Mouse (Mus musculus): Measurements from ENCODE around the gene Nr1h3. TPM values are rescaled to one million over a fixed set of nuclear protein-coding genes. Genes with fewer than 3 reads are reported as not detected.

Nr1h3 gene
- 1.1 TPM for polyA plus RNA-seq (2014; fragmentation: Illumina TruSeq; extraction: RNeasy Lipid Tissue Mini Kit (QIAGEN cat#74804); ENCODE audit: low read depth, low replicate concordance)

DNA sequence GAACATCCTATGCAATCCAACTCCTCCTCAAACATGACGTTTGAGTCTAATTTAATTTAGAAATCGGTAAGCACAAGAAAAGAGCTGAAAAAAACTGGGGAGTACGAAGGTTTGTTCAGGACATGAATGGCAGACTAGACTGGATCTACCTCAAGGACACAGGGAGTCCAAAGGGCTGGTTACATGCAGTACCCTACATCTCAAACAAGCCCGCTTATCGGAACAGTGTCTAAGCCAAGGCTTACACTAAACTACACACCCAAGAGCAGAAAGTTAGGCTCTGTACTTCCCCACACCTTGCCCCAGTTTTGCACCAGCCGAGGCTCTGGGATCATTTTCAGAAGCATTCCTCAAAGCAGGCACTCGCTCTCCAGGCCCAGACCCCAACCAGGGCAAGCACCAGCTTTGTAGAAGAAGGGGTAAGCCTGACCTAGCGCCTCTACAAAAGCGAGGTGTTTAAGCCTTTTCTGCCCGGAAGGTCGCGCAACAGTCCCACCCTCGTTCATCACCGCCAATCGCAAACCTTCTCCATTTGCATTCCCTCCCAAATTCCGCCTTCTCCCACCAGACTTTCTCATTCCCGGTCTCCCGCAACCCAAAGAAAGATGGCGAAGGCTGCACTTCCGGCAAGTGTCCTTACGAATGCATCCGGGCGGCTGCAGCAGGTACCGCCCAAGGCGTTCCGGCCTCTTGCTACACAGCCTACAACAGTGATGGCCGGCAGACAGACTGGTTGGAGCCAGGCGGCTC is at the start of gene Nr1h3, which contains the start of gene Acp2:
TSS of gene Nr1h3 (minus strand) at position 613 of the 750 bp plus-strand sequence.
TSS of gene Acp2 (plus strand) at position 664 of the 750 bp plus-strand sequence.

DNA sequence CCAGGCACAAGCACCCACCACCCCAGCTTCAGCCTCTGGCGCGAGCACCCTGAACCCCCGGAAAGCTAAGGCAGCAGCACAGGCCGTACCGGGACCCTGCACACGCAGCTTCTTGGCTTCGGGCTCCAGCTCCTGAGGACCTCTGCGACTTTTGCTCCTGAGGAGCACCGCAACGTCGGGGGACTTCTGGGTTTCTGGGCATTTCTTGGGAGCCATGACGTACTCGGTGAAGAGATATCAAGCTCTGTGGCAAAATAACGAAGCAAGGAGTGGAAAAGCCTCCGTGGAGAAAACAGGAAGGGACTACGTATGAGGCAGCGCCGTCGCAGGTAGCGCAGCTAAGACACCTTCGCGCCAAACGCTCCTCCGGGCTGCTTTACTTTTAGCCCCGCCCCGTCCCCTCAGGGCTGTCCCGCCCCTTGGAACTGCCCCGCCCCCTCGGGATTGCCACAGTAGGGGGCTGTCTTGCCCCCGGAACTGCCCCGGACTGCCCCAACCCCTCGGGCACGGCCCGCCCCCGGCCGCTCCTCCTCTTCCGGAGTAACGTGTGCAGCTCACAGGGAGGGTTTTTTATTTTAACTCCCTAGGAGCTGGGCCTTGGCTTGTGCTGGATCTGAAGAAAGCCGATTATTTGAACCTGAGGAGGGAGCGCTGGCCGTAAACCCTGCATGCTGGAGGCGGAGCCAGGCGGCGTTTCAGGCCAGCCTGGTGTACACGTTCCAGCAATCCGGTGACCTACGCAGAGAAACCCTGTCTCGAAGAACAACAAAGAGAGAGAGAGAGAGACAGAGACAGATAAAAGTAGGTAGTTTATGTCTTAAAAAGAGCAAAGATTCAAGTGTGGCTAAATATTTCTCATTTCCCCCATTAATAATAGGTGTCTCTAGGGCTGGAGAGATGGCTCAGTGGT is 34.2 kb upstream of the Nr1h3 start, which contains the start of gene Ddb2:
TSS of gene Ddb2 (minus strand) at position 382 of the 910 bp plus-strand sequence.

DNA sequence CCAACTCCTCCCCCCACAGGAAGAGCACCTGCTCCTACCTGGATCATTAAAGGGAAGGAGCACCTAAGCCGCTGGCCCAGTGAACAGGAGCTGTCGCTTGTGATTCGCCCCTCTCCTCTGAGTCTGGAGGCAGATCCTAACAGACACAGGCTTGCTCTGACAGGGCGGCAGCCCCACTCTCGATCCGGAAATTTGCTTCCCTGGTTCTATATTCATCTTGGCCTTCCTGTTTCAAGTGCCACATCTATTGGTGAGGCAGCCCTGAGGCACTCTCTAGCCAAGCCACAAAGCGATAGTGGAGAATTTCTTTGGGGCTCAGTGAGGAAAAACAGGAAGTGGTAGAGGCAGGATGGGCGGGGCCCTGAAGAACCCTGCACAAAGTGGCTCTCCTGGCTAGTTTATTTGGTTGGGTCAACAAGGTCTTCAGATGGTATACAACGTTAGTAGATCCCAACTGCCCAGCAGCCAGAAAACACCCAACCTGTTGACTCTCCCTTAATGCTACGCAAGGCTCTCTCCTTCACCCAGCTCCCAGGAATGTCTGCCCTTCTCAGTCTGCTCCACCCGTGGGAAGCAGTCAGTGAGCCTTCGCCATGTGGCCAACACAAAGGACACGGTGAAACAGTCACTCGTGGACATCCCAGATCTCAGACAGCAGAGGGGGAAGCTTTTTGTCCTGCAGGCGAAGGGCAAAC is 18.8 kb downstream of the Nr1h3 start, which contains the start of gene Madd:
TSS of gene Madd (minus strand) at position 127 of the 695 bp plus-strand sequence.

Other genes starting within 250 kb of the Nr1h3 start
- gene Rapsn, start 167.2 kb downstream of the Nr1h3 start, polyA plus RNA-seq (2014; fragmentation: Illumina TruSeq; extraction: RNeasy Lipid Tissue Mini Kit (QIAGEN cat#74804); ENCODE audit: low read depth, low replicate concordance) = not detected
- gene Psmc3, start 148.8 kb downstream of the Nr1h3 start, polyA plus RNA-seq (2014; fragmentation: Illumina TruSeq; extraction: RNeasy Lipid Tissue Mini Kit (QIAGEN cat#74804); ENCODE audit: low read depth, low replicate concordance) = 173 TPM
- 4.7 TPM for gene Slc39a13, start 132.4 kb downstream of the Nr1h3 start, polyA plus RNA-seq (2014; fragmentation: Illumina TruSeq; extraction: RNeasy Lipid Tissue Mini Kit (QIAGEN cat#74804); ENCODE audit: low read depth, low replicate concordance)
- gene Spi1, start 120.4 kb downstream of the Nr1h3 start, polyA plus RNA-seq (2014; fragmentation: Illumina TruSeq; extraction: RNeasy Lipid Tissue Mini Kit (QIAGEN cat#74804); ENCODE audit: low read depth, low replicate concordance) = 1.9 TPM
- gene Mybpc3, start 84.7 kb downstream of the Nr1h3 start, polyA plus RNA-seq (2014; fragmentation: Illumina TruSeq; extraction: RNeasy Lipid Tissue Mini Kit (QIAGEN cat#74804); ENCODE audit: low read depth, low replicate concordance) = not detected
- gene Madd, start 19.0 kb downstream of the Nr1h3 start, polyA plus RNA-seq (2014; fragmentation: Illumina TruSeq; extraction: RNeasy Lipid Tissue Mini Kit (QIAGEN cat#74804); ENCODE audit: low read depth, low replicate concordance) = 1.9 TPM
- 30.4 TPM for gene Acp2, start 51 bp upstream of the Nr1h3 start, polyA plus RNA-seq (2014; fragmentation: Illumina TruSeq; extraction: RNeasy Lipid Tissue Mini Kit (QIAGEN cat#74804); ENCODE audit: low read depth, low replicate concordance)
- gene Ddb2, start 34.1 kb upstream of the Nr1h3 start, polyA plus RNA-seq (2014; fragmentation: Illumina TruSeq; extraction: RNeasy Lipid Tissue Mini Kit (QIAGEN cat#74804); ENCODE audit: low read depth, low replicate concordance) = 12.4 TPM
- gene Pacsin3, start 53.1 kb upstream of the Nr1h3 start, polyA plus RNA-seq (2014; fragmentation: Illumina TruSeq; extraction: RNeasy Lipid Tissue Mini Kit (QIAGEN cat#74804); ENCODE audit: low read depth, low replicate concordance) = 0.77 TPM
- gene Arfgap2, start 62.1 kb upstream of the Nr1h3 start, polyA plus RNA-seq (2014; fragmentation: Illumina TruSeq; extraction: RNeasy Lipid Tissue Mini Kit (QIAGEN cat#74804); ENCODE audit: low read depth, low replicate concordance) = 9.7 TPM
- 12.6 TPM for gene 1110051M20Rik, start 241.9 kb upstream of the Nr1h3 start, polyA plus RNA-seq (2014; fragmentation: Illumina TruSeq; extraction: RNeasy Lipid Tissue Mini Kit (QIAGEN cat#74804); ENCODE audit: low read depth, low replicate concordance)